Mouse (Mus musculus): ENCODE measurements at regions not wholly inside any gene's neighbourhood (a gene's known extent, or its start where the extent isn't known, plus 50 kb on each side); places are given as distances from the start of the nearest gene placed in this dataset.

- Histone ChIP-seq H3K79me2 (ENCODE audit: control insufficient read depth, insufficient read depth) (no peaks in the 10 kb centered on the region), H3K4me3 (ENCODE audit: insufficient read depth, poor library complexity, severe bottlenecking) (no peak overlapping the region), H3K79me3 (ENCODE audit: low read depth) (no peaks in the 10 kb centered on the region), H3K36me3 (ENCODE audit: control insufficient read depth, insufficient read depth) (no peaks in the 10 kb centered on the region), H3ac (ENCODE audit: control insufficient read depth, insufficient read length, low read depth) (no peak overlapping the region), H3K27me3 (ENCODE audit: control insufficient read depth, insufficient read depth, insufficient read length) (no peaks in the 10 kb centered on the region)
- TF ChIP-seq FOSL1 (IDR thresholded peaks at IDR 0.05; ENCODE audit: insufficient read depth, low read length, poor library complexity, severe bottlenecking) (no peak), CTCF (IDR thresholded peaks at IDR 0.05; ENCODE audit: control insufficient read depth, insufficient read depth, insufficient read length) (no peak), MYOD1 (IDR thresholded peaks at IDR 0.05; ENCODE audit: control insufficient read depth, insufficient read length, low read depth) (no peak), MYOG (IDR thresholded peaks at IDR 0.05; ENCODE audit: control insufficient read depth, extremely low read depth, insufficient read length) (no peak), USF1 (IDR thresholded peaks at IDR 0.05; ENCODE audit: low read depth) (no peak), MAX (IDR thresholded peaks at IDR 0.05) (no peak), CEBPB (IDR thresholded peaks at IDR 0.05; ENCODE audit: low read depth) (no peak)
Observed at GRCm38 (mm10) chr15:10831106-10831505, 116.7 kb upstream of the Rai14 start.

- H3K27me3 ChIP-seq (ENCODE audit: control insufficient read depth, insufficient read depth, insufficient read length): no peaks in the 10 kb centered on the region
- no peaks in the 10 kb centered on the region for H3K79me2 ChIP-seq (ENCODE audit: control insufficient read depth, insufficient read depth)
- no peak for TF ChIP-seq MYOG (IDR thresholded peaks at IDR 0.05; ENCODE audit: control insufficient read depth, extremely low read depth, insufficient read length)
- no peak for TF ChIP-seq FOSL1 (IDR thresholded peaks at IDR 0.05; ENCODE audit: insufficient read depth, low read length, poor library complexity, severe bottlenecking)
- no peak for TF ChIP-seq CEBPB (IDR thresholded peaks at IDR 0.05; ENCODE audit: low read depth)
- no peak for TF ChIP-seq CTCF (IDR thresholded peaks at IDR 0.05; ENCODE audit: control insufficient read depth, insufficient read depth, insufficient read length)
- TF ChIP-seq USF1 (IDR thresholded peaks at IDR 0.05; ENCODE audit: low read depth): no peak
- no peak for TF ChIP-seq MYOD1 (IDR thresholded peaks at IDR 0.05; ENCODE audit: control insufficient read depth, insufficient read length, low read depth)
- H3K79me3 ChIP-seq (ENCODE audit: low read depth): no peaks in the 10 kb centered on the region
- H3K4me3 ChIP-seq (ENCODE audit: insufficient read depth, poor library complexity, severe bottlenecking): no peak overlapping the region
- H3ac ChIP-seq (ENCODE audit: control insufficient read depth, insufficient read length, low read depth): no peak overlapping the region
- no peaks in the 10 kb centered on the region for H3K36me3 ChIP-seq (ENCODE audit: control insufficient read depth, insufficient read depth)
Observed at GRCm38 (mm10) chr15:10832331-10832730, 117.9 kb upstream of the Rai14 start.

GRCm38 (mm10) chr15:10833866-10834571 lies 118.1 kb upstream of the C1qtnf3 start:
- no peak overlapping the region for H3ac ChIP-seq (ENCODE audit: control insufficient read depth, insufficient read length, low read depth)
- H3K4me3 ChIP-seq (ENCODE audit: insufficient read depth, poor library complexity, severe bottlenecking): no peak overlapping the region
- no peak for TF ChIP-seq MYOD1 (IDR thresholded peaks at IDR 0.05; ENCODE audit: control insufficient read depth, insufficient read length, low read depth)
- TF ChIP-seq MAX (IDR thresholded peaks at IDR 0.05): no peak
- TF ChIP-seq CEBPB (IDR thresholded peaks at IDR 0.05; ENCODE audit: low read depth): no peak
- TF ChIP-seq FOSL1 (IDR thresholded peaks at IDR 0.05; ENCODE audit: insufficient read depth, low read length, poor library complexity, severe bottlenecking): no peak
- TF ChIP-seq CTCF (IDR thresholded peaks at IDR 0.05; ENCODE audit: control insufficient read depth, insufficient read depth, insufficient read length): no peak
- TF ChIP-seq MYOG (IDR thresholded peaks at IDR 0.05; ENCODE audit: control insufficient read depth, extremely low read depth, insufficient read length): no peak
- H3K27me3 ChIP-seq (ENCODE audit: control insufficient read depth, insufficient read depth, insufficient read length): no peaks in the 10 kb centered on the region
- H3K79me2 ChIP-seq (ENCODE audit: control insufficient read depth, insufficient read depth): no peaks in the 10 kb centered on the region
- no peaks in the 10 kb centered on the region for H3K36me3 ChIP-seq (ENCODE audit: control insufficient read depth, insufficient read depth)
- H3K79me3 ChIP-seq (ENCODE audit: low read depth): no peaks in the 10 kb centered on the region

GRCm38 (mm10) chr15:10838584-10839288 lies 113.4 kb upstream of the C1qtnf3 start:
- Histone ChIP-seq H3K36me3 (ENCODE audit: control insufficient read depth, insufficient read depth) (no peaks in the 10 kb centered on the region), H3K4me3 (ENCODE audit: insufficient read depth, poor library complexity, severe bottlenecking) (no peak overlapping the region), H3K79me3 (ENCODE audit: low read depth) (no peaks in the 10 kb centered on the region), H3K27me3 (ENCODE audit: control insufficient read depth, insufficient read depth, insufficient read length) (no peaks in the 10 kb centered on the region), H3ac (ENCODE audit: control insufficient read depth, insufficient read length, low read depth) (no peak overlapping the region), H3K79me2 (ENCODE audit: control insufficient read depth, insufficient read depth) (no peaks in the 10 kb centered on the region)
- no peak for TF ChIP-seq MYOD1 (IDR thresholded peaks at IDR 0.05; ENCODE audit: control insufficient read depth, insufficient read length, low read depth)
- TF ChIP-seq FOSL1 (IDR thresholded peaks at IDR 0.05; ENCODE audit: insufficient read depth, low read length, poor library complexity, severe bottlenecking): no peak
- TF ChIP-seq CEBPB (IDR thresholded peaks at IDR 0.05; ENCODE audit: low read depth): no peak
- TF ChIP-seq USF1 (IDR thresholded peaks at IDR 0.05; ENCODE audit: low read depth): no peak
- TF ChIP-seq CTCF (IDR thresholded peaks at IDR 0.05; ENCODE audit: control insufficient read depth, insufficient read depth, insufficient read length): no peak
- TF ChIP-seq MAX (IDR thresholded peaks at IDR 0.05): no peak
- TF ChIP-seq MYOG (IDR thresholded peaks at IDR 0.05; ENCODE audit: control insufficient read depth, extremely low read depth, insufficient read length): no peak

GRCm38 (mm10) chr15:10840621-10841034 lies 111.5 kb upstream of the C1qtnf3 start:
- TF ChIP-seq MAX (IDR thresholded peaks at IDR 0.05) (no peak), MYOD1 (IDR thresholded peaks at IDR 0.05; ENCODE audit: control insufficient read depth, insufficient read length, low read depth) (no peak), FOSL1 (IDR thresholded peaks at IDR 0.05; ENCODE audit: insufficient read depth, low read length, poor library complexity, severe bottlenecking) (no peak), USF1 (IDR thresholded peaks at IDR 0.05; ENCODE audit: low read depth) (no peak), CTCF (IDR thresholded peaks at IDR 0.05; ENCODE audit: control insufficient read depth, insufficient read depth, insufficient read length) (no peak), MYOG (IDR thresholded peaks at IDR 0.05; ENCODE audit: control insufficient read depth, extremely low read depth, insufficient read length) (no peak), CEBPB (IDR thresholded peaks at IDR 0.05; ENCODE audit: low read depth) (no peak)
- Histone ChIP-seq H3K79me3 (ENCODE audit: low read depth) (no peaks in the 10 kb centered on the region), H3K4me3 (ENCODE audit: insufficient read depth, poor library complexity, severe bottlenecking) (no peak overlapping the region), H3K36me3 (ENCODE audit: control insufficient read depth, insufficient read depth) (no peaks in the 10 kb centered on the region), H3ac (ENCODE audit: control insufficient read depth, insufficient read length, low read depth) (no peak overlapping the region), H3K79me2 (ENCODE audit: control insufficient read depth, insufficient read depth) (no peaks in the 10 kb centered on the region), H3K27me3 (ENCODE audit: control insufficient read depth, insufficient read depth, insufficient read length) (no peaks in the 10 kb centered on the region)

Data from C2C12 (cell line).